Mouse (Mus musculus) large intestine, adult 2 months (tissue): ENCODE results near the gene Acox2. TPM values are rescaled to one million over a fixed set of nuclear protein-coding genes. Genes with fewer than 3 reads are reported as not detected.
A peak's percentile ranks its signal among the peaks of the same experiment; 100 is the strongest.
"Not testable (repeated sequence)": the region's sequence is repeated elsewhere in the genome, so short reads cannot be mapped to it uniquely, and the experiment has no call there.

Experiments
- DNase-seq: peaks from one replicate; pipeline ENCODE4 v3.0.0-alpha.2; 2012; ENCODE audit warnings: low read depth, low spot score
- WGBS: fragments of 180-500 bp; shearing (Covaris S2); methylation state at CpG from one replicate; pipeline ENCODE4 v1.1.7; 2018; 5-methylcytosine and 5-hydroxymethylcytosine counted together
- polyA plus RNA-seq: library from polyadenylated mRNA; depleted of rRNA; stranded (reverse); fragments of >200 nt; gene quantifications from 2 replicates; pipeline ENCODE4 v1.2.3, GENCODE M21; 2012; rRNA removed

Acox2 gene
- 5.5 and 10.6 TPM in 2 replicates for polyA plus RNA-seq

DNA sequence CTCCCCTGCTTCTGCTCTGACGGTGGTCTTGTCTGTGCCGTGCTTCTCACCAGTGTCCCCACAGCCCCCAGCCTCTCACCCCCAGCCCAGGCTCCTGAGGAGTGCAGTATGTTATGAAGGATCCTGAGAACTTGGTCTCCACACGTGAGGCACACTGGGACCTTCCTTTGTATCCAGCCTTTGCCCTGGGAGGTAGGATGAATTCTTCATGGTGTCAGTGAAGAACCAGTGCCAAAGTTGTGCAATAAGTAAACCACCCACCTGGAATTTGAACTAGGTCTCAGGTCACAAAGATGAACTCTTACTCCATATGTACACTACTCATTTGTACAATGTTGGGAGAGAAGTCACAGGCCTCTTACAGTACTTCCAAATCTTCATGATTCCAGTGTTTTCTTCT, at the start of gene Acox2:
Gene Acox2, minus strand, starts transcription at position 188 of the 400 bp plus-strand sequence.
- WGBS, result 44% methylated on average over 3 of the region's 3 CpGs
- no peak for DNase-seq

DNA sequence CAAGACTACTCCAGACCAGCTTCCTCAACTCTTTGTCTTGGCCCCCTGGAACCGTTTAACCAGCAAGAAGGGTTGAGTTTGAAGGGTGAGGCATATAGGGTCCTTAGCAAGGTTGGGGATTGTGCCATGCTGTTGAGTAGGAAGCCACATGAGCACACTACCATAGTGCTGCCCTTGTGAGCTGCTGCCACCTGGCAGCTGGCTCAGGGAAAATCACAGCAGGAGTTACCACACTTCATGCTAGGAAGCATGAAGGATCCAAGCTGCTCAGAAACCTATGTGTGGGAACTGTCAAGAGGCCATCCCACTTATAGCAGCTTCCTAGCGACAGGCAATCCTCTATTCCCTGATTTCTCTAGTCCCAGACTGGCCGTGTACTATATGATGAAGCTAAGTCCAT, 49.5 kb upstream of the Acox2 start:
- DNase-seq, result no peak
- WGBS, result 72% methylated on average over 3 of the region's 3 CpGs

DNA sequence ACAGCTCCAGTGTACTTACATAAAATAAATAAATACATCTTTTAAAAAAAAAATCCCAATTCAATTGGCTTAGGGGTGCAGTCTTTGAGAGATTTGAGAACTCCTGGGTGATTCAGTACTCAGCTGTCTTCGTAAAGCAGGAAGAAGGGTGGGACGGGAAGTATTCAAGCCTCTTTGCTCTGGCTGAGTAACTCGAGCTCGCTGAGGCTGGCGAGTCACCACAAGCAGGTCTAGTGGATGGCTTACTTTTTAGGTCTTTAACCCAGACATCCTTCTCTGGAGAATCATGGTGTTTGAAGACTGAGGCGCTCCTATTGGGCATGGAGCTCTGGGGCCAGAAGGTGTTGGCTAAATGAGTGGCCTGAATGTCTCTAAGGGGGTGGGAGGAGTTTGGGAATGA, 47.7 kb upstream of the Acox2 start:
- WGBS, result 73% methylated on average over 6 of the region's 6 CpGs
- no peak for DNase-seq

GRCm38 (mm10) chr14:8305014-8305413, 45.9 kb upstream of the Acox2 start:
- 58% methylated on average over 3 of the region's 3 CpGs for WGBS
- no peak for DNase-seq

DNA sequence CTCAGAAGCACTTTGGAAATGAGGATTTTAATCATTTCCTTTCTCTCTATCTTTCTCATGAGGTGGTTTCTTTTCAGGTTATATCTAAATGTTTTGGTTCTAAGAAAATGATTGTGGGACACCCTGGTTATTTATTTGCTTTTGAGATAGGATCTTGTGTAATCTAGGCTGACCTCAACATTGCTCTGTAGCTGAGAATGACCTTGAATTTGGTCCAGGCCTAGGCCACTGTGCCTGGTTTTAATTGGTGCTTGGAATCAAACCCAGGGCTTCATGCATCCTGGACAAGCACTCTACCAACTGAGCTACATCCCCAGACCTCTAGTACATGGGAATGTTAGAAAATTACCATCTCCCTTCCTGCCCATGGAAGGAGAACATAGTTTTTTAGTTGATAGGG, 44.9 kb upstream of the Acox2 start:
- no peak for DNase-seq

DNA sequence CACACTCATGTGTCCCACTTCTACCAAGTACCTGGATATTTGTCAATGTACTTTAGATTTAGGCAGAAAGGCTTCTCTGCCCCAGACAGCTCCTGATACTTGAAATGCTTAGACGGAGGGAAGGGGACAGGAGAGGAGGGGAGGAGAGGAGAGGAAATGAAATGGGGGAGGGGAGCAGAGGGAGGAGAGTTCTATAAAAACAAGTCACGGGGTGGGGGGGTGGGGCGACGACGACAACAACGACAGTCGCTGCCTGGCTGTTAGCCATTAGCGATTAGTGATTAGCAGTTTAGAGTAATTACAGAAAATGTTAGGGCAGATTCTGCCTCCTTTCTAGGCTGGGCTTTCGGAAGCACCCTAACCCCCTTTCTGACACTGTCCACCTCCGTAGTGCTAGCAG, 43.5 kb upstream of the Acox2 start:
- WGBS, result 52% methylated on average over 10 of the region's 10 CpGs
- no peak for DNase-seq

GRCm38 (mm10) chr14:8300281-8300680, 41.1 kb upstream of the Acox2 start:
- WGBS, result 31% methylated on average over 8 of the region's 8 CpGs
- DNase-seq, result no peak

DNA sequence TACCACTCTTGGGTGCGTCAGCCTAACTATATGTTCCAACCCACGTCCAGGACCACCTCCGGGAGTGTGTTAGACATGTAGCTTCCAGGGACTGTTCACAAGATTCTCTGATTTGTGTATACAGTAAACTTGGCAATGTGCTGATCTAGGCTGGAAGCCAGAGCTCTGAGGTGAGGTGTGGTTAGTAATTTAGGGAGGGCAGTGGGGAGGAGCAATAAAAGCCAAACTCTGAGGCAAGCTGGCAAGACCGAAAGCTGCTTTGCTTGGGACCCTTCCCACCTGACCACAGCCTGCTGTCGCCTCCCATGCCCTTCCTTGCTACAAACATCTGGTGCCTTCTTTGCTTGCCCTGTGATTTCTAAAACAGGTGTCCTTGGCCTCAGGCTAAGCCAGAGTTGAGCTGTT, 38.7 kb upstream of the Acox2 start:
- 21% methylated on average over 5 of the region's 5 CpGs for WGBS
- no peak for DNase-seq

DNA sequence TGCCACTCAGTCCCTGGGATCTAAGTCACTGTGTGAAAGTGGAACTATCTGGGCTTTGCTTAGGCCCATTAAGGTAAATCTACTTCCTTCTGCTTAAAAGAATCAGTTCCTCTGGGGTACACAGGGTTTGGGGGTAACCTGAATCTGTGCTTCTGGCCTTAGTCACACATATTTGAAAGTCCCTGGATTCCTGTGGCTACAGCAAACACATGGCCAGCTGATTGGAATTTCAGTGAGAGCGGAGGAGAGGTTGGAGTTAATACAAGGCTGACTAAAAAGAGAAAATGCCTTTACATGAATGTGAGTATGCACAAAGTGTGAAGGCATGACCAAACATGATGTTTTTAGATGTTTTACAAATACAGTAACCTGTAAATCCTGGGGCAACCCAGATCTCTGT, 35.1 kb upstream of the Acox2 start:
- WGBS, result 93% methylated on average over 1 of the region's 1 CpGs
- DNase-seq, result no peak

DNA sequence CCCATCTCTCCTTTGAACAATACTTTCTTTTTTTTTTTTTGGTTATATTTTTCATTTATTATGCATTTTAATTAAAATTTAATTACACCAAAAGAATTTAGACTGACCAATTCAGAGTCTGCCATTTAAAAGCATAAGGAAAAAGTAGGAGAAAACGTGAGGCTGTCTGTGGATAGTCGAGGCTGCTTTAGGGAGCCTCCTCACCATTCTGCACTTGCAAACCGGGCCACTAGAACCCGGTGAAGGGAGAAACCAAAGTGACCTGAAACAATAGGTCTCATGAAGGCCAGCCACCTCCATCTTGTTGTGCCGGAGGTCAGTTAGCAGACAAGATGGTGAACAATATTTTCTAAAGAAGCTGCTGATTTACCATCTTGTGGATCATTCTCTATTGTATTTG, 27.4 kb upstream of the Acox2 start:
- WGBS, result 83% methylated on average over 5 of the region's 5 CpGs
- DNase-seq, result peak; percentile 18

GRCm38 (mm10) chr14:8283784-8284183, 24.6 kb upstream of the Acox2 start:
- DNase-seq, result no peak

DNA sequence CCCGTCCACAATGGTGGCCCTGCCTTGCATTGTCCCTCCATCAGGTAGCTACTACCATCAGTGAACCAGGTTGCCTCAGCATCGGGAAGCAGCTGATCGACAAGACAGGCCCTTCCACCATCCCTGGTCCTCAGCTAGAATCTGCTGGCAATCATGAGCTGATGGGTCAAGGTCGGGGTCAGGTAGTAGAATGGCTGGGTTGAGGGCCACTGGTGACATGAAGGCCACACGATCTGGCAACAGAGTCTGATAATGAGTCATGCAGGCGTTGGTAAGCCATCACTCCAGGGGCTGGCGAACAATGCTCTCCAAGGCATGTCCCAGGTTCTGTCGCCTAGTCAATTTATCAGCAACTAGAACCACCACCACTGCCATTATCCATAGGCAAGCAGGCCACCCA, 12.1 kb upstream of the Acox2 start:
- 87% methylated on average over 8 of the region's 8 CpGs for WGBS
- DNase-seq, result not testable (repeated sequence)

GRCm38 (mm10) chr14:8264378-8264777, 5.2 kb upstream of the Acox2 start:
- 94% methylated on average over 1 of the region's 1 CpGs for WGBS
- DNase-seq, result no peak

DNA sequence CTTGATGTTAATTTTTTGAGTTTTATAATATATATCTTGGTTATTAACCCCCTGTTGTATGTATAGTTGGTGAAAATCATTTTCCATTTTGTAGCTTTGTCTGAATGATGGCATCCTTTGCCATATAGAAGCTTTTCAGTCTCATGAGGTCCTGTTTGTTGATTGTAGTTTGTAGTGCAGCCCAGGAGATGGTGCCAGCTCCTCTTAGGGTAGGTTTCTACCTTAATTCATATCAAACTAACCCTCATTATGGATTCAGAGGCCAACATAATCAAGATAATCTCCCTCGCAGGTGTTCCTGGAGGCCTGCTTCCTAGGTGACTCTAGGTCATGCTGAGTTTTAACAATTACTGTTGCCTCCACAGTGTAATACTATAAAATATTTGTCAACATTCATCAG, 3.1 kb upstream of the Acox2 start:
- WGBS, result 49% methylated on average over 1 of the region's 1 CpGs
- DNase-seq, result no peak

DNA sequence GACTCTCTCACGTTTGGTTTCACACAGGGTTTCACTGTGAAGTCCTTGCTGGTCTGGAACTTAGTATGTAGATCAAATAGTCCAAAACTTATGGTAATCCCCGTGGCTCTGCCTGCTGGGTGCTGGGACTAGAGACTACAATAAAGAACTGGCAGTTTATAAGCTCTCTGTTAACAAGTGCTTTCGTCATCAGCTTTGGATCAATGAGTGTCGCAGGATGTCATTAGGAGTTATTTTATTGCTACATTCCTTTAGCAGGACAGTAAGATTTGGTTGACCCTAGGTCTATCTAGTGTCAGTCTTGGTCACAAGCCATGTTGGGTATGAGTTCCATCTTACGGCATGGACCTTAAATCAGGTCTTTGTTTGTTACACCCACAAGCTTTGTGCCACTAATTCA, 1.1 kb upstream of the Acox2 start:
- WGBS, result 80% methylated on average over 5 of the region's 5 CpGs
- DNase-seq, result no peak

DNA sequence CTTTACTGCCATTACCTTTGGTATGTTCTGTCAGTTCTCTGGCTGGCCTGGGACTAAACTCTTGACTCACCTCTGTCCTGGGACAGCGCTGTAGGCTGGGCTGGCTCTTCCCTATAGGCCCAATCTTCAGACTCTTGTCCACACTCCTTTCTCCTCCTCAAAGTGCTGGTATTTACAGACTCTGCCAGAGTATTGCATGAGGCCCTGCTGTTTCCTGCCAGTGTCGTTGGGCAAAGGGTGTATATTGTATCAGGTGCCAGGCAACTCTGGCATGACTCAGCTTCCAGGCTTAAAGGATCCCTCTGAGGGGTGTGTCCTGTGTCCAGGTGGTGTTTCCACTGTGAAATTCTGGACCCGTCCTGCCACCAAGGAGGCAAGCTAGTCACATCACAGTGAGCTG, 401 bp downstream of the Acox2 start:
- DNase-seq, result peak; percentile 63
- 20% methylated on average over 3 of the region's 3 CpGs for WGBS

GRCm38 (mm10) chr14:8258335-8258627, 872 bp downstream of the Acox2 start:
- WGBS, result 20% methylated on average over 3 of the region's 3 CpGs
- no peak for DNase-seq

- DNase-seq, result no peak
- WGBS, result 30% methylated on average over 7 of the region's 7 CpGs
These were observed 1.4 kb downstream of the Acox2 start for GRCm38 (mm10) chr14:8257521-8258334.

GRCm38 (mm10) chr14:8256881-8257280, 2.3 kb downstream of the Acox2 start:
- WGBS, result 63% methylated on average over 5 of the region's 5 CpGs
- DNase-seq, result no peak

DNA sequence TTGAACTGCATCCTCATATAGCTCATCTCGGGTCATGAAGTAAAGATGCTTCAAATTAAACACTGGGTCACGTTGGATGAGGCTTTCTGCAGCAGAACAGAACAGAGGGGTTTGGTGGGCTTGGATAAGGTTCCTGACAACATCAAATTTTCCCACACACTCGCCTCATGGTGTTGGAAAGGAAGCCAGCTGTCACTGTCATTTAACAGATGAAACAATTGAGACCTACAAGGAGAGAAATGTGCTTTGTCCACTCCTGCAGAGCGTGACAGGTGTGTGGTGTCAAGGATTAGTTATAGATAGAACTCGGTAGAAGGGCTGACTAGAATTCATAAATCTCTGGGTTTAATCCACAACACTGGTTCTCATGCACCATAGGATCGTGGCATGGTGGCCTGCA, 3.1 kb downstream of the Acox2 start:
- 81% methylated on average over 6 of the region's 6 CpGs for WGBS
- no peak for DNase-seq

GRCm38 (mm10) chr14:8255076-8255729, 4.0 kb downstream of the Acox2 start:
- 69% methylated on average over 7 of the region's 7 CpGs for WGBS
- no peak for DNase-seq
